Mouse (Mus musculus) testis, postnatal 10 days (tissue): ENCODE results near the gene Aldh3b2.

Experiments
- DNase-seq: peaks from one replicate; pipeline ENCODE4 v3.0.0; 2021; ENCODE audit warnings: low spot score

The Aldh3b2 gene

DNA sequence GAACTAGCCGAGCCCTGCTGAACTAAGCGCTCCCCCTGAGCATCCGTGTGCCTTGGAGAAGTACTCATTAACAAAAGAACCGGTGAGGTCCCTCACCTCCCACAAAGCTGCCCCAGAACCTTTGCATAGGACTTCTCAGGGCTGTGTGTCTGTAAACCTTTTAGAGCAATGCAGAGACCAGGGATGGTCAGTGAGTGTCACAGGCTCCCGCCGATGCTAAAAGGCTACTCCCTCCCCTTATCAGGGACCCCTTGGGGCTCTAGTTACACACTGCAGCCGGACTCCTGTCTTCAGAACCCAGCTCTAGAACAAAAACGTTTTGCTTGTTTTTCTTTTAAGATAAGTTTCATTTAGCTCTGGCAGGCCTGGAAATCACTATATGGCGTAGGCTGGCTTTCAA is 40.9 kb downstream of the Aldh3b2 start:
- DNase-seq: no peak

DNA sequence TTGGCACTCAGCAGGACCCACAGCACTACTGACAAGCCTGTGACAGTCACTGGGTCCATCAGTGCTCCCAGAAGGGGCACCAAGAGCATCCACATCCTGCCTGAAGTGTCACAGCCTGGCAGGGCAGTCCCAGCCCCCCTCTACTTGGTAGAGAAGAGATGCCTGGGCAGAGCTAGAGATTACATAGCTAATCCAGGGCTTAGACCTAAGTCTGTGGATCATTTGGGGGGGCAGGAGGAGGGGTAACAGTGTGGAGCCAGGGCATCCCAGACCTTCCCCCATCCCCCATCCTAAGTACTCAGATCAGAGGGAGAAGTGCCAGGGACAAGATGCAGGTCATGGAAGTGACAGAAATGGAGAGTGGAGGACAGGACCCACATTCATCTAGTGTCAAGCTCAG is 42.7 kb downstream of the Aldh3b2 start:
- DNase-seq: no peak

DNA sequence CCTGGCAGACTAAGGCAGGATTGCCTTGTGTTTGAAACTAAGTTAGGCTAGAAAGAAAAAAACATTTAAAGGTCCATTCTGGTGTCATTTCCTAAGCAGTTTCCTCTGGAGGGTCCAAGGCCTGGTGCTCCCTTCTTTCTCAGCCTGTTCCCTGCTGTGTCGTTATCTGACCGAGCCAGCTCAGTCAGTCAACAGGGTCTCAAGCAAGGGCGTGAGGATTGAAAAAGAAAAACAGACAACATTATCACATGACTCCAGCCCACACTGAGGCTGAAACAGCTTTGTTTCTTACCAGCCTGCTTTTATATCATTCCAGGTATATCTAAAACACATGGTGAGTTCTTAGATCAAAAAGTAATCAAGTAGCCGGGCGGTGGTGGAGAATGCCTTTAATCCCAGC is 43.5 kb downstream of the Aldh3b2 start:
- DNase-seq: no peak

DNA sequence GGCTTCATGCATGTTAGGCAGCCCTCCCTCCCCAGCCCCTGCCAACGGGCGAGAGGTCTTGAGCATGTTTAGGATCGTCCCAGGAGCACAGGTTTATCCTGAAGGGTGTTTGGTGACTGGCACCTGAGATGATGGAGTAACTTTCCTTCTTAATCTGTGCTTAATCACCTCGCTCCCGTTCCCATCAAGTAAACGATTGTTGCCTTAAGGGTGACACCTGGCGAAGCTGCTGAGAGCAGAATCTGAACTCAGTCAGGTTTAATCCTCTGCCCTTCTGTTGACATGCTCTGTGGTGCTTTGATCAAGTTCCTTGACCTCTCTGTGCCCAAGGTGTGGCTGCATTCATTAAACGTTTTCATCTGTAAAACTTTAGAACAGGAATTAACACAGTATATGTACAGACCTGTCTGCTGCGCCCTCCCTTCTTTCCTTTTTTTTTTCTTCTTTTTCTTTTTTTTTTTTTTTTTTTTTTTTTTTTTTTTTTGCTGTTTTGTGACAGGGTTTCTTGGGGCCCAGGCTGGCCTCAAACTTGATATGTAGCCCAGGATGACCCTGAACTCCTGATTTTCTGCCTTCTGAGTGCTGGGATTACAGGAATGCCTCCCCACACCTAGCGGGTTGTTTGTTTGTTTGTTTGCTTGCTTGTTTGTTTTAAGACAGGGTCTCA is 45.9 kb downstream of the Aldh3b2 start:
- no peak for DNase-seq

DNA sequence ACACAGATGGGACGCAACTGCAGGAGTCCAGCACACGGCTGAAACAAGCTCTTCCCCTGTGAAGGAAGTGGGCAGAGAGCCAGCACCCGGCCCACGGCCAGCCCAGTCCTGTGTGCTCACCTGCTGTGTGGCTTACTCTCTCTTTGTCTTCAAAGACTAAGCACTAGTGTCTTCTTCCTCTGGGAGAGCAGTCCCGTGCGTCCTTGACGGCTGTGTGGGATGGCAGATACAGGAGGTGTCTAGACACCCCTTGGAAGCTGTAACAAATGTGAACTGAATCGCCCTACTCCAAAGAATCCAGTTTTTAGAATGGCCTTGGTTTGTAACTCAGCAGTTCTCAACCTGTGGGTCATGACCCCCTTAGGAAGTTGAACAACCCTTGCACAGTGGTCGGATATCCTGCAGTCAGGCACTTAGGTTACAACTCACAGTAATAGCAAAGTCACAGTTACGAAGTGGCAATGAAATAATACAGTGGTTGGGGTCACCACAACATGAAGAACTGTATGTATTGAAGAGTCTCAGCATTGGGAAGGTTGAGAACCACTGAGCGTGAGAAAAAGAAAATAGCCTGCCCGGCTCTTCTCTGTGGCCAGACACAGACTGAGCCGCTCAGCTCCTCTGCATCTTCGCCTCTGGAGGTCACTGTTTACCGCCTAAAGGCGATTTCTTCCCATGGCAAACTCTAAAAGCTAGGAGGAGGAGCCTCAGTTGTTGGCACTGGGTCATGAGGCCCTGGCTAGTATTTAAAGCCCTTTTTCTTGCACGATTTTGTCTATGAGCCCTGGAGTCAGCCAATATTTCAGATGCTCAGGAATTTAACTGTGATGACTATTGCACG is 46.8 kb downstream of the Aldh3b2 start:
- DNase-seq: peak; percentile 86

DNA sequence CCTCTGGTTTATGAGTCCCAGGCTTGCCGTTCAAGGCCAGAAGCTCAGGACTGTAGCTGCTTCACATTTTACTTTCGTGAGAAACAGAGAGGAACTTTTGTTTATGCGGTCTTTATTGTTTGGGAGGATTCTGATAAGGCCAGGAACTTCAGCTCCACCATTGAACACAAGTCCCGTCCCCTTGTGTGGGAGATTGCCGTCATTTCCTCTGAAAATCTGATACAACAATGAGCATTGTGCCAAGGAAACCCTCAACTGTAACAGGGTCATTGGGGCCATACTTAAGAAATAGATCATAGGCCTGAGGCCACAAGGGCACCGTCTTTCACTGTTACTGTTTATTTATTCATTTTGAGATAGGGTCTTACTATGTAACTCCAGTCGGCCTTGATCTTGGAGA is 51.1 kb downstream of the Aldh3b2 start:
- DNase-seq: no peak

DNA sequence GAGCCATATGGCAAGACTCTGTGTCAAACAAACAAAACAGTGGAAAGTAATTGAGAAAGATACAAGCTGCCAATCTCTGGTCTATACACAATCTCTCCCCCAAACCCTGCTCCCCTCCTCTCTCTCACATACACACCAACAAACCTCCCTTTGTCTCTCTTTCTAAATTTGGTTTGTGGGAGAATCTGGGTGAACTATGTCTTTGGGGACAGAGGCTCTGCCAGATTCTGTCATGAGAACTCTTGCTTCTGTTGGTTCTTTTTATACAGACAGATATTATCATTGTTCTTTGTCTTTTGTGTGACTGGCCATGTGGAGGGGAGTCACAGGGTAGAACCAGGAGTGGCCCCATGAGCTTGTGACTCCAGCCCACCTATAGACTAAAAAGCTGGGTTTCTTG is 55.4 kb downstream of the Aldh3b2 start:
- DNase-seq: no peak
